Mouse (Mus musculus): ENCODE measurements around the gene Msl1.

Gene Msl1

GRCm38 (mm10) chr11:98795015-98795713 lies at the start of gene Msl1:
Msl1 (plus strand) TSS chr11:98795516.
- peak; percentile 79 to 80 for DNase-seq (ENCODE audit: low spot score in 2 of 2)

GRCm38 (mm10) chr11:98745932-98746853 lies 49.1 kb upstream of the Msl1 start:
- DNase-seq (ENCODE audit: low spot score in 2 of 2) = peak in 1 of 2 experiments; percentile 19

GRCm38 (mm10) chr11:98746855-98747693 lies 48.2 kb upstream of the Msl1 start:
- DNase-seq (ENCODE audit: low spot score in 2 of 2) = peak; percentile 84 to 93

DNA sequence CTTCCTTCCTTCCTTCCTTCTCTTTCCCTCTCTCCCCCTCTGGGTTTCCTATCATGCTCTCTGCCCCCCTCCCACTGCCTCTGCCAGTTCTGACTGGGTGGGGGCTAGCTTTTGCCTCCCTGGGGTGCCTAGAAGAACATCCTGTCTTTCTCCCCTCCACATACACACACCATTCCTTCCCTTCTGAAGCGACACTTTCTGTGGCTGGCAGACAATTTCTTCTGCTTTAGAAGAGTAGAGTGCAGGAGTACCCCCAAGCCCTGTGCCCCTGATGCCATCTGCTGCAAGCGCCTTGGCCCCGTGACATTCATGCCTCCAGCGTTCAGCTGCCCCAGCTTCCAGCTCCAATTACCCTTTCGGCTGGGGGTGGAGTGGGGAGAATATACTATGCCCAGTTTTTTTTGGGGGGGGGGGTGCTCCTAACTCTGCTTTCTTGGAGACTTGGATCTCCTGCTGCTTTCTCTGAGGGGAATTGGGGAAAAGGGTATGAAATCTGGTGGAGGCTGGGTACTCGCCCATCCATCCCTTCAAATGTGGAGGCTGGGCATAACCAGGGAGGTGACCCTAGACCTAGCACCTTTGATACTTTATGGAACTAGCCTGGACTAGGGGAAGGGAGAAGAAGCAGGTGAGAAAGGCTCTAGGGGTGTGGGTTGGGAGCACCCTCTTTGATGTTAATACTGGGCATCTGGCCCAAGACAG lies 47.4 kb upstream of the Msl1 start:
- DNase-seq (ENCODE audit: low spot score in 2 of 2) = peak in 1 of 2 experiments; percentile 31

GRCm38 (mm10) chr11:98748506-98749416 lies 46.6 kb upstream of the Msl1 start:
- DNase-seq (ENCODE audit: low spot score in 2 of 2) = peak in 1 of 2 experiments; percentile 42

DNA sequence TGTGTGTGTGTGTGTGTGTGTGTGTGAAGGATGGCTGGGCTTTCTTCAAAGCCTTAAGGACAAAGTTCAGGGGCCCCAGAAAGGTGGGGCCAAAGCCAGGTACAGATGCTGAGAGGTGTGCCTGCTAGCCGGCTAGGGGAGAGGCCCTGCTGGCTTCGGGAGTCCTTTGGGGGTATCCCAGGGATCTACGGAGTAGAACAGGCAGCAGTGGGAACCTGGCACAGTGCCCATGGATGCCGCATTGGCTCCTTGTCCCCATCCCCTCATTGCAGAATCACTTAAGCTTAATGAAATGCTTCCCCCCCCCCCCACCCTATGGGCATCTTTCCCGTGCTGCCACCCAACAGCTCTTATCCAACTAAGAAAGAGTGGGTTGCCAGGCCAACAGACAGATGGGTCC lies 45.6 kb upstream of the Msl1 start:
- DNase-seq (ENCODE audit: low spot score in 2 of 2) = peak in 1 of 2 experiments; percentile 38

DNA sequence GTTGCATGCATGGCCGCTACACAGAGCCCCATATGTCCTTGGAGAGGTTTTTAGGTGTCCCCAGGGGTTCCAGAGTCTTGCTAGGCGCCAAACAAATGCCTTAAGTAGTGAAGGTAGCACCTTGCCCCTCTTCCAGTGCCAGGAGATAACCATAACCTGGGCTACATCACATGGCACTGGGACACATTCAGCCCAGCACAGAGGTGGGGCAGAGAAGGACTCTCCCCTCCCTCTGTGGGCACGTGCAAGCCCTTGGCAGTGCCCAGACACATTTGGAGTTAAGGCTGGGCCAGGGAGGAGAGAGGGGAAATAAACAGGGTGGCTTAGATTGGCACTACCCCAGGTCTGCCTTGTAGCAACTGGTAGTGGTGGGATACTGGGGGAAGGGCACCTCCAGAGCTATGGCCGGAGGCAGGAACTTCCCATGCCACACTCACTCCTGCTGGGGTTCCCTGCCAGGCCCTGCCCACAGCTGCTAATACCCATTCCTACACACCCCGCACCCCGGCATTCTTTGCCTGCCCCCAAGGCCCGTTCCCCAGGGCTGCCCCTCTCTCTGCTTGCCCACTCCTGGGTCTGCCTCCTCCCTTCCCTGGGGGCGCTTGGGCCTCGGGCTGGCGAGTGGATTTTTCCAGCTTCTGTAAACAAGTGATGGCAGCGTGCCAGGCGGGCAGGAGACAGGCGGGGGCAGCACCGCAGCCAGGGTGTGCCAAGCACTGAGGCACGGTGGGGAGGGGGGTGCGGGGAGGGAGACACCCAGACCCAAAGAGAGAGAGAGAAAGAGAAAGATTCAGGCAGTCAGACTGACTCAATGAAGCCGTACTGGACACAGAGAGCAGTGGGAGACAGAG lies 44.7 kb upstream of the Msl1 start:
- peak in 1 of 2 experiments; percentile 77 for DNase-seq (ENCODE audit: low spot score in 2 of 2)

DNA sequence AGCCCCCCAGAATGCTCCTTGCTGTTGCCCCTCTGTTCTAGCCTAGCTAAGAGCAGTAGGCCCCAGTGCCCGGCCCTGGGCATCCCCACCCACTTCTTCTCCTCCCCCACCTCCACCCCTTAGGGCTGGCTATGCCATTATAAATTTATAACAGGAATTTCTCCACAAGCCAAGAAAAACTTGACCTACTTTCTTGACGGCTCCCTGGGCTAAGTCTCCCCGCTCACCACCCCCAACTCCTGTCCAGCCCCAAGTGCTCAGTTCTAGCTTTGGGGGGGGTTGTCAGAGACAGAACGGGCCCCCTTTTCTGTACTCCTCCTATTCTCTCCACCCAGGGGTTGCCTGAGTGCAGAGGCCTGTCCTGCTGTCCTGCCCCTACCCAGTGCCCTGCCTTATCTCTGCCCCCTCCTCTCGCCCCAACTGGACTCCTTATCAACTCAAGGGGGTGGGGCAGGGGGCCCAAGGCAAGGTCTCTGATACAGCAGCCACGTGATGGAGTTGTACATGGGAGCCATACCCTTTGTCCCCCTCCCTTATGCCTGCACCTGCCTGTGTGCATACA lies 44.0 kb upstream of the Msl1 start:
- DNase-seq (ENCODE audit: low spot score in 2 of 2) = peak in 1 of 2 experiments; percentile 17

DNA sequence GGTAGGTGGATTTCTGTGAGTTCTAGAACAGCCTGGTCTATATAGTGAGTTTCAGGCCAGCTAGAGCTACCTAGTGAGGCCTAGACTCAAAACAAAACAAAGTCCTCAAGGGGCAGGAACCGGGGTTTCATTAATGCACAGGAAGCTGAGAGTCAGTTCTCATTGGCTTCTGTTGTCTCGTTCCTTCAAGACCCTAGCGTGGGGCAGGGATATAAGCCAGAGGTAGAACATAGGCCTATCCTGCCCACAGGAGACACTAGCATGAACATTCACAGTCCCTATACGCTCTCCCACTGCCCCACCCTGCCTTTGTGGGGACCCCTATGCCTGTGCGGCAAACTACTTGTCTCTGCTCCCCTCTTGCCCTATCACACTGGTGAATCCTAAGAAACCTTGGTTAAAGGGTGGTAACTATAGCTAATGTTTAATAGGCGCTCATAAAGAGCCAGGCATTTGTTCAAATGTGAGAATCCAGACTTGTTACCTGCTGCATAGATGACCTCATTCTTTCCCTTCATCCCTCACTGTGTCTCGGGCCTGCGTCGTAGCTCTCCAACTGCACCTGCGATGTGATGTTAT lies 42.7 kb upstream of the Msl1 start:
- no peak for DNase-seq (ENCODE audit: low spot score in 2 of 2)

DNA sequence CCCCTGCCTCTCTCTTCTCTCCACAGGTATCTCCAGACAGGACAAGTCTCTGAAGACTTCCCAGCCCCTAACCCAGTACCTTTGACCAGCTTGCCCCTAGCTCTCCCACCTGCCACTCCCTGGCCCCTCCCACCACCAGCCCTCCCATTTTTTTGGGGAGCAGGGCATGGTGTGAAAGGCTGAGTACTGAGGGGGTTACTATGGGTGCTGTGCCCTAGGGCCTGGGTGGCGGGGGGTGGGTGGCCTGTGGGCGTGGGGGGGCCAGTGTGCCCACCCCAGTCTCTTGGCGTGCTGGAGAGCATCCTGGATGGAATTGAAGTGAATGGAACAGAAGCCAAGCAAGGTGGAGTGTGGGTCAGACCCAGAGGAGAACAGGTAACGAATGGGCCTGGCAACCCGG lies 42.1 kb upstream of the Msl1 start:
- DNase-seq (ENCODE audit: low spot score in 2 of 2) = no peak

DNA sequence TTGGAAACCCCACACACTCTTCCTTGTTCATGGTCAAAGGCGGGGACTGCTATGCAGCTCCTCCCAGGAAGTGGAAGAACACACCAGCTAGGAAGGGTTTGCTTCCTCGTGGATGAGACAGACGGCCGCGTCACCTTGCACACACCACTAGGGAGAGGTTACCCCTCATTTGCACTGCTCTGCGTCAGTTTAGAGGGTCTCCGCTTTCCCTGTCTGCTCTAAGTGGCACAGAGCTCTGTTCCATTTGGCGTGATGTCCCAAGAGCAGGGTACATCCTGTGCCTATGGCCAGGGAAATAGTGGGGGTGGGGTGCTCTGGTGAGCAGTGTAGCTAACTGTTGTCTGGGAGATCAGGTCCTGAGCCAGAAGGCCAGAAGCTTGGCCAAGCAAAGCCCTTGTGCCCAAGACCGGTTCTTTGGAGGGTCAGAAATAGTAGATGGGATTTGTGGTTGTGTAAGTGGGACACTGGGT lies 41.1 kb upstream of the Msl1 start:
- peak in 1 of 2 experiments; percentile 55 for DNase-seq (ENCODE audit: low spot score in 2 of 2)

GRCm38 (mm10) chr11:98754621-98755181 lies 40.6 kb upstream of the Msl1 start:
- peak in 1 of 2 experiments; percentile 53 for DNase-seq (ENCODE audit: low spot score in 2 of 2)

- DNase-seq (ENCODE audit: low spot score in 2 of 2) = no peak
Observed at GRCm38 (mm10) chr11:98755726-98756380, 39.5 kb upstream of the Msl1 start.

DNA sequence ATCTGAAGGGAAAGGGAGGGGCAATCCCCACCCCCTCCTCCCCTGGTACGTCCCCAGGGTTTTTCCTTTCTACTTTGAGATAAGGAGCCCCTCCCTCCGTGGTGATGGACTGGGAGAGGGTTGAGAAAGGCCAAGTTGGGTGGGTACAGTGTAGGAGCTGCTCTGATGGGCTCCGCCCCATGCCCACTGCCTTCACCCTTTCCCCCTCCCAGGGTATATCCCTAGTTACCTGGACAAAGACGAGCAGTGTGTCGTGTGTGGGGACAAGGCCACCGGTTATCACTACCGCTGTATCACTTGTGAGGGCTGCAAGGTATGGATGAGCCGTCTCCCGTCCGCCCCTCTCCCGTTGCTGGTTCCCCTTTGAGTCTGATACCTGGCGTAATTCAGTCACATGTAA lies 38.6 kb upstream of the Msl1 start:
- no peak for DNase-seq (ENCODE audit: low spot score in 2 of 2)

DNA sequence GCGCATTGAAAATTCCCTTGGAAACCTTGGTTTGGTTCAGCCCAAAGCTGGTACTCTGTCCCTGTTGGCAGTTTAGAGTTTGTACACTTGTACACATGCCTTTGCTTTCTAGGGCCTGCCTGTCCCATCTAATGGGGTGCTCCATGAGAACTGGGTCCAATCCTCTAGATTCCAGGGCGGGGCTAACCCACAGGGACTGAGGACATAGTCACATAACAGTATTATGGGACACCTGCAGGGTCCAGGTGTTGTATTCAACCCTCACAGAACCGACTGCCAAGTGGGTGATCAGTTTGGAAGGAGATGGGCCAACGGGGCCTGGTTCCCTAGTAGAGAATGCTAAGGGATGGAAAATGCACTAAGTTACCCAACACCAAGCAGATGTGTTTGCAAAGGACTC lies 33.4 kb upstream of the Msl1 start:
- DNase-seq (ENCODE audit: low spot score in 2 of 2) = no peak

DNA sequence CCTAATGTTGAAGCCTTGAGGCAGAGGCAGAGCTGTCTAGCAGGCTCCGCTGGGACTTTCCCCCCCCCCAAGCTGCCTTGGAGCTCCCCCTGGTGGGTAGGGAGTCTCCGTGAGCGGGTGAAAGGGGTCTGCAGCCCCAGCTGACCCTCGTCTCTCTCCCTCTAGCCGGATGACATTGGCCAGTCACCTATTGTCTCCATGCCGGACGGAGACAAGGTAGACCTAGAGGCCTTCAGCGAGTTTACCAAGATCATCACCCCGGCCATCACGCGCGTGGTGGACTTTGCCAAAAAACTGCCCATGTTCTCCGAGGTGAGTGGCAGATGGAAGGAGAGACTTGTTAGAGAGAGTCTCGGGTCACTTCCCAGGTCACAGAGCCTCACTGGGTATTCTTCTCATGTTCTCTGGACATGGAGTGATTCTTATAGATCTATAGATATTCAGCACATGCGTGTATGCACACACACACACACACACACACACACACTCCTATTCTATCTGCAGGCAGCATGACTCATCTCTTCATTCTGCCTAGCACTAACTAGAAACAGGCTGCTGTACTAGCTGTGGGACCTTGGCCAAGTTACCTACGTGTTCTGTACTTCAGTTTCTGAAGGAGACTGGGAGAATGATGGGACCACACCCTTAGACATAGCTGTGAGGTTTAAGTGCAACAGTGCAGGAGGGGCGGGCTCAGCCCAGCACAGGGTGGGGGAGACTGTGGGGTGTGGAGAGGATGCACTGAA lies 32.4 kb upstream of the Msl1 start:
- DNase-seq (ENCODE audit: low spot score in 2 of 2) = peak in 1 of 2 experiments; percentile 37

- no peak for DNase-seq (ENCODE audit: low spot score in 2 of 2)
Observed at GRCm38 (mm10) chr11:98763502-98763861, 31.8 kb upstream of the Msl1 start.

All from frontal cortex, postnatal 14 days (tissue).